Mouse (Mus musculus) small intestine, adult 2 months (tissue): ENCODE measurements around the gene Pex19.

ENCODE experiments used
- CTCF ChIP-seq: fragments of 200-500 bp; IDR thresholded peaks from 2 replicates; pipeline ENCODE4 v1.5.1; 2012; ENCODE audit warnings: low read depth, mild to moderate bottlenecking, control low read depth, inconsistent platforms, low read length, moderate library complexity, mixed read lengths; ENCODE audit not compliant: insufficient replicate concordance, insufficient read length; ENCODE audit errors: extremely low read depth
- POLR2A ChIP-seq: fragments of 200-500 bp; IDR thresholded peaks from 2 replicates; pipeline ENCODE4 v1.6.1; 2012; ENCODE audit warnings: low read depth, mild to moderate bottlenecking, control low read depth, inconsistent platforms, low read length, moderate library complexity

DNA sequence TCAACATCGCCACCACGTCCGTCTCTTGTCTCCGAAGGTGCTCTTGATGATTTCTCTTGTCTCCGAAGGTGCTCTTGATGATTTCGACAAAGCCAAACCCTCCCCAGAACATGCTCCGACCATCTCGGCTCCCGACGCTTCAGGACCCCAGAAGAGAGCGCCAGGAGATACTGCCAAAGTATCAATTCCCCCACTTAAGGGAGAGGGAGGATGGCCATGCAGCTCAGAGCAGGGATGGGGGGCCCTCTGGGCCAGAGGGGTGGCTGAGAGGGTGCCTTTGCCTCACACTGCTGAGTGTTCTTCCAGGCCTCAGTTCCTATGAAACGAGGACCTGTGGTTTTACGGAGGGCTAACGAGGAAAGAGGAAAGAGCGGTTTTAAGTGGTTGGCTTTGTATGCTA is 2.0 kb downstream of the Pex19 start:
- TF ChIP-seq CTCF (no peak), POLR2A (no peak)
